Mouse (Mus musculus): Measurements from ENCODE around the gene Gtpbp1. TPM values are rescaled to one million over a fixed set of nuclear protein-coding genes. Genes with fewer than 3 reads are reported as not detected.
A peak's percentile ranks its signal among the peaks of the same experiment; 100 is the strongest.

Gtpbp1 gene
- polyA plus RNA-seq, 1 experiment from 2014 or later: 33.1 TPM

- Histone ChIP-seq H3K4me2 (ENCODE audit: low read length) (peak overlapping the region; percentile 73), H3K4me3 (ENCODE audit: low read depth, low read length) (peak overlapping the region; percentile 72), H3K9me3 (ENCODE audit: control insufficient read depth, low read length) (no peaks in the 10 kb centered on the region), H3K4me1 (replicated peaks; ENCODE audit: control insufficient read depth, insufficient read depth, low read length) (peaks cover 48% of the 10 kb centered on the region), H3K27me3 (replicated peaks; ENCODE audit: control insufficient read depth, insufficient read depth, low read length) (no peaks in the 10 kb centered on the region), H3K36me3 (ENCODE audit: control insufficient read depth, insufficient read depth, low read length) (no peaks in the 10 kb centered on the region), H3K9ac (ENCODE audit: low read length) (peak overlapping the region; percentile 78), H3K27ac (ENCODE audit: low read depth) (peak overlapping the region; percentile 91)
- 5% methylated on average over 8 of the region's 8 CpGs for WGBS
- no peak for DNase-seq (ENCODE audit: low spot score)
- no peak for ATAC-seq (replicated peaks; ENCODE audit: low FRiP score, low TSS enrichment, low read depth)
Measured at GRCm38 (mm10) chr15:79688268-79688956, 2.2 kb upstream of the Gtpbp1 start.

- Histone ChIP-seq H3K36me3 (ENCODE audit: control insufficient read depth, insufficient read depth, low read length) (peaks cover 10% of the 10 kb centered on the region; the same call in 1 of the 2 replicates), H3K9ac (ENCODE audit: low read length) (no peak overlapping the region)
Measured at GRCm38 (mm10) chr15:79689662-79690425, 801 bp upstream of the Gtpbp1 start.

GRCm38 (mm10) chr15:79691023-79691508 is 421 bp downstream of the Gtpbp1 start:
- no peak for DNase-seq (ENCODE audit: low spot score)
- H3K9ac ChIP-seq (ENCODE audit: low read length): peak overlapping the region; percentile 88

More at GRCm38 (mm10) chr15:79689662-79690425, 801 bp upstream of the Gtpbp1 start:
- H3K27me3 ChIP-seq (replicated peaks; ENCODE audit: control insufficient read depth, insufficient read depth, low read length): no peaks in the 10 kb centered on the region
- peak overlapping the region; percentile 80 for H3K4me3 ChIP-seq (ENCODE audit: low read depth, low read length)
- DNase-seq (ENCODE audit: low spot score) (no peak), ATAC-seq (replicated peaks; ENCODE audit: low FRiP score, low TSS enrichment, low read depth) (no peak)
- H3K4me1 ChIP-seq (replicated peaks; ENCODE audit: control insufficient read depth, insufficient read depth, low read length): peaks cover 35% of the 10 kb centered on the region
- H3K4me2 ChIP-seq (ENCODE audit: low read length): peak overlapping the region; percentile 98
- H3K9me3 ChIP-seq (ENCODE audit: control insufficient read depth, low read length): no peaks in the 10 kb centered on the region
- no peak overlapping the region for H3K27ac ChIP-seq (ENCODE audit: low read depth)
- 12% methylated on average over 24 of the region's 24 CpGs for WGBS

GRCm38 (mm10) chr15:79692334-79692733 is 1.7 kb downstream of the Gtpbp1 start:
- Histone ChIP-seq H3K9me3 (ENCODE audit: control insufficient read depth, low read length) (no peaks in the 10 kb centered on the region), H3K27me3 (replicated peaks; ENCODE audit: control insufficient read depth, insufficient read depth, low read length) (no peaks in the 10 kb centered on the region), H3K4me2 (ENCODE audit: low read length) (peak overlapping the region; percentile 98), H3K9ac (ENCODE audit: low read length) (no peak overlapping the region), H3K4me1 (replicated peaks; ENCODE audit: control insufficient read depth, insufficient read depth, low read length) (peaks cover 22% of the 10 kb centered on the region), H3K36me3 (ENCODE audit: control insufficient read depth, insufficient read depth, low read length) (peaks cover 26% of the 10 kb centered on the region), H3K27ac (ENCODE audit: low read depth) (no peak overlapping the region), H3K4me3 (ENCODE audit: low read depth, low read length) (no peak overlapping the region)
- no peak for DNase-seq (ENCODE audit: low spot score)
- WGBS: 74% methylated on average over 5 of the region's 5 CpGs
- ATAC-seq (replicated peaks; ENCODE audit: low FRiP score, low TSS enrichment, low read depth): no peak

More at GRCm38 (mm10) chr15:79691023-79691508, 421 bp downstream of the Gtpbp1 start:
- ATAC-seq (replicated peaks; ENCODE audit: low FRiP score, low TSS enrichment, low read depth): peak; percentile 21
- peaks cover 23% of the 10 kb centered on the region for H3K4me1 ChIP-seq (replicated peaks; ENCODE audit: control insufficient read depth, insufficient read depth, low read length)
- peak overlapping the region; percentile 80 for H3K4me3 ChIP-seq (ENCODE audit: low read depth, low read length)
- H3K36me3 ChIP-seq (ENCODE audit: control insufficient read depth, insufficient read depth, low read length): peaks cover 18% of the 10 kb centered on the region
- peak overlapping the region; percentile 98 for H3K4me2 ChIP-seq (ENCODE audit: low read length)
- no peaks in the 10 kb centered on the region for H3K27me3 ChIP-seq (replicated peaks; ENCODE audit: control insufficient read depth, insufficient read depth, low read length)
- WGBS: under 1% methylated on average over 51 of the region's 53 CpGs
- no peaks in the 10 kb centered on the region for H3K9me3 ChIP-seq (ENCODE audit: control insufficient read depth, low read length)
- H3K27ac ChIP-seq (ENCODE audit: low read depth): peak overlapping the region; percentile 73

- WGBS: 61% methylated on average over 11 of the region's 11 CpGs
- H3K4me1 ChIP-seq (replicated peaks; ENCODE audit: control insufficient read depth, insufficient read depth, low read length): peaks cover 17% of the 10 kb centered on the region
- DNase-seq (ENCODE audit: low spot score): no peak
- ATAC-seq (replicated peaks; ENCODE audit: low FRiP score, low TSS enrichment, low read depth): no peak
- H3K27me3 ChIP-seq (replicated peaks; ENCODE audit: control insufficient read depth, insufficient read depth, low read length): no peaks in the 10 kb centered on the region
- no peak overlapping the region for H3K9ac ChIP-seq (ENCODE audit: low read length)
- H3K4me2 ChIP-seq (ENCODE audit: low read length): no peak overlapping the region
- no peak overlapping the region for H3K27ac ChIP-seq (ENCODE audit: low read depth)
- H3K36me3 ChIP-seq (ENCODE audit: control insufficient read depth, insufficient read depth, low read length): peaks cover 26% of the 10 kb centered on the region
- no peaks in the 10 kb centered on the region for H3K9me3 ChIP-seq (ENCODE audit: control insufficient read depth, low read length)
- H3K4me3 ChIP-seq (ENCODE audit: low read depth, low read length): no peak overlapping the region
Measured at GRCm38 (mm10) chr15:79693740-79694139, 3.1 kb downstream of the Gtpbp1 start.

GRCm38 (mm10) chr15:79694512-79694911 is 3.9 kb downstream of the Gtpbp1 start:
- Histone ChIP-seq H3K9ac (ENCODE audit: low read length) (no peak overlapping the region), H3K4me3 (ENCODE audit: low read depth, low read length) (no peak overlapping the region), H3K27ac (ENCODE audit: low read depth) (no peak overlapping the region), H3K4me2 (ENCODE audit: low read length) (no peak overlapping the region), H3K9me3 (ENCODE audit: control insufficient read depth, low read length) (no peaks in the 10 kb centered on the region), H3K36me3 (ENCODE audit: control insufficient read depth, insufficient read depth, low read length) (peaks cover 26% of the 10 kb centered on the region), H3K4me1 (replicated peaks; ENCODE audit: control insufficient read depth, insufficient read depth, low read length) (peaks cover 17% of the 10 kb centered on the region), H3K27me3 (replicated peaks; ENCODE audit: control insufficient read depth, insufficient read depth, low read length) (no peaks in the 10 kb centered on the region)
- ATAC-seq (replicated peaks; ENCODE audit: low FRiP score, low TSS enrichment, low read depth) (no peak), DNase-seq (ENCODE audit: low spot score) (no peak)
- 89% methylated on average over 4 of the region's 4 CpGs for WGBS

- 42% methylated on average over 3 of the region's 3 CpGs for WGBS
- no peak overlapping the region for H3K9ac ChIP-seq (ENCODE audit: low read length)
- ATAC-seq (replicated peaks; ENCODE audit: low FRiP score, low TSS enrichment, low read depth): no peak
Measured at GRCm38 (mm10) chr15:79695516-79695915, 4.9 kb downstream of the Gtpbp1 start.

GRCm38 (mm10) chr15:79696508-79696907 is 5.9 kb downstream of the Gtpbp1 start:
- DNase-seq (ENCODE audit: low spot score): no peak
- peaks cover 26% of the 10 kb centered on the region for H3K36me3 ChIP-seq (ENCODE audit: control insufficient read depth, insufficient read depth, low read length)
- no peak for ATAC-seq (replicated peaks; ENCODE audit: low FRiP score, low TSS enrichment, low read depth)
- no peak overlapping the region for H3K9ac ChIP-seq (ENCODE audit: low read length)
- no peak overlapping the region for H3K4me2 ChIP-seq (ENCODE audit: low read length)
- H3K9me3 ChIP-seq (ENCODE audit: control insufficient read depth, low read length): no peaks in the 10 kb centered on the region
- 96% methylated on average over 2 of the region's 2 CpGs for WGBS
- peaks cover 17% of the 10 kb centered on the region for H3K4me1 ChIP-seq (replicated peaks; ENCODE audit: control insufficient read depth, insufficient read depth, low read length)
- no peak overlapping the region for H3K27ac ChIP-seq (ENCODE audit: low read depth)
- H3K4me3 ChIP-seq (ENCODE audit: low read depth, low read length): no peak overlapping the region
- H3K27me3 ChIP-seq (replicated peaks; ENCODE audit: control insufficient read depth, insufficient read depth, low read length): no peaks in the 10 kb centered on the region

More at GRCm38 (mm10) chr15:79695516-79695915, 4.9 kb downstream of the Gtpbp1 start:
- no peak overlapping the region for H3K4me3 ChIP-seq (ENCODE audit: low read depth, low read length)
- H3K4me2 ChIP-seq (ENCODE audit: low read length): no peak overlapping the region
- H3K27me3 ChIP-seq (replicated peaks; ENCODE audit: control insufficient read depth, insufficient read depth, low read length): no peaks in the 10 kb centered on the region
- H3K9me3 ChIP-seq (ENCODE audit: control insufficient read depth, low read length): no peaks in the 10 kb centered on the region
- H3K4me1 ChIP-seq (replicated peaks; ENCODE audit: control insufficient read depth, insufficient read depth, low read length): peaks cover 17% of the 10 kb centered on the region
- peaks cover 26% of the 10 kb centered on the region for H3K36me3 ChIP-seq (ENCODE audit: control insufficient read depth, insufficient read depth, low read length)
- H3K27ac ChIP-seq (ENCODE audit: low read depth): no peak overlapping the region
- DNase-seq (ENCODE audit: low spot score): no peak

Measured in intestine, embryonic 14.5 days (tissue).